Mouse (Mus musculus) CH12.LX (cell line): ENCODE data around the gene Gria1. TPM values are rescaled to one million over a fixed set of nuclear protein-coding genes. Genes with fewer than 3 reads are reported as not detected.

Experiments used
- DNase-seq: peaks from one replicate; pipeline ENCODE4 v3.0.0-alpha.2; 2013; ENCODE audit errors: extremely low read depth
- H3K27ac ChIP-seq: 2 replicates; pipeline ENCODE4 v1.5.1; 2012; ENCODE audit warnings: low read depth, mild to moderate bottlenecking, control low read depth, moderate library complexity; ENCODE audit not compliant: insufficient read depth
- H3K27me3 ChIP-seq: replicated peaks from 2 replicates; pipeline ENCODE3; 2012; ENCODE audit warnings: inconsistent platforms
- H3K36me3 ChIP-seq, 2 experiments: replicated peaks in 1 of 2; 2 replicates each; pipeline versions ENCODE3 to v1.6.1; 2012; ENCODE audit warnings: inconsistent platforms in 1 of 2, low read length in 1 of 2, mild to moderate bottlenecking in 1 of 2, mixed read lengths in 1 of 2, moderate library complexity in 1 of 2; ENCODE audit not compliant: control insufficient read depth in 1 of 2, insufficient read depth in 1 of 2
- H3K4me1 ChIP-seq, 2 experiments: 2 replicates each; pipeline ENCODE4 v1.6.1; 2012; ENCODE audit warnings: inconsistent platforms in 1 of 2, moderate library complexity in 1 of 2; ENCODE audit not compliant: insufficient read depth in 2 of 2, control insufficient read depth in 1 of 2
- H3K4me2 ChIP-seq: 2 replicates; pipeline ENCODE4 v1.6.1; 2012; ENCODE audit warnings: low read depth, mild to moderate bottlenecking, control low read depth; ENCODE audit not compliant: poor library complexity, insufficient read depth, severe bottlenecking
- H3K4me3 ChIP-seq, 3 experiments: fragments of 150-350 bp in 1 of 3; sonication (generic) in 1 of 3; replicated peaks in 1 of 3; 2 replicates each; pipeline versions ENCODE3 to v1.5.1; 2011 to 2012; ENCODE audit warnings: low read depth in 2 of 3, low read length in 2 of 3, mild to moderate bottlenecking in 2 of 3, moderate library complexity in 2 of 3, control low read depth in 1 of 3, improper control_type of control experiment in 1 of 3, inconsistent platforms in 1 of 3, mixed read lengths in 1 of 3; ENCODE audit not compliant: poor library complexity in 1 of 3
- H3K79me2 ChIP-seq: replicated peaks from 2 replicates; pipeline ENCODE4 v1.6.1; 2012; ENCODE audit warnings: mild to moderate bottlenecking, moderate library complexity; ENCODE audit not compliant: control insufficient read depth, poor library complexity, insufficient read depth, severe bottlenecking; ENCODE audit errors: extremely low read depth
- H3K9ac ChIP-seq: 2 replicates; pipeline ENCODE4 v1.6.1; 2012; ENCODE audit warnings: low read depth, mild to moderate bottlenecking, control low read depth, moderate library complexity; ENCODE audit not compliant: insufficient read depth
- H3K9me3 ChIP-seq: replicated peaks from 2 replicates; pipeline ENCODE3; 2012; ENCODE audit warnings: low read length, inconsistent platforms, mixed read lengths
- BHLHE40 ChIP-seq: IDR thresholded peaks from 2 replicates; pipeline ENCODE4 v1.6.1; 2011; ENCODE audit warnings: mild to moderate bottlenecking, low read depth, low read length, improper control_type of control experiment
- CTCF ChIP-seq, 2 experiments: IDR thresholded peaks in 1 of 2; conservative IDR thresholded peaks in 1 of 2; 2 replicates each; pipeline ENCODE4 v1.5.1; 2011 to 2012; ENCODE audit warnings: low read depth in 2 of 2, low read length in 2 of 2, improper control_type of control experiment in 1 of 2, inconsistent platforms in 1 of 2, mild to moderate bottlenecking in 1 of 2, moderate library complexity in 1 of 2
- ETS1 ChIP-seq: conservative IDR thresholded peaks from 2 replicates; pipeline ENCODE4 v1.6.1; 2012; ENCODE audit warnings: low read depth, mild to moderate bottlenecking, inconsistent platforms, low read length, improper control_type of control experiment, moderate library complexity
- GABPA ChIP-seq: IDR thresholded peaks from 2 replicates; pipeline ENCODE4 v1.6.1; 2012; ENCODE audit warnings: low read depth, low read length, improper control_type of control experiment, inconsistent platforms; ENCODE audit not compliant: insufficient replicate concordance
- HCFC1 ChIP-seq: IDR thresholded peaks from 2 replicates; pipeline ENCODE4 v1.6.1; 2012; ENCODE audit warnings: low read depth, mild to moderate bottlenecking, inconsistent platforms, low read length, improper control_type of control experiment
- JUND ChIP-seq: conservative IDR thresholded peaks from 2 replicates; pipeline ENCODE4 v1.6.1; 2011; ENCODE audit warnings: low read depth, low read length, improper control_type of control experiment
- KAT2A ChIP-seq: IDR thresholded peaks from 2 replicates; pipeline ENCODE4 v1.6.1; 2012; ENCODE audit warnings: low read length, improper control_type of control experiment, inconsistent platforms; ENCODE audit not compliant: insufficient replicate concordance
- MAFK ChIP-seq: IDR thresholded peaks from 2 replicates; pipeline ENCODE4 v1.6.1; 2011; ENCODE audit warnings: low read length, improper control_type of control experiment; ENCODE audit not compliant: insufficient replicate concordance
- MAZ ChIP-seq: IDR thresholded peaks from 2 replicates; pipeline ENCODE4 v1.6.1; 2012; ENCODE audit warnings: low read depth, mild to moderate bottlenecking, inconsistent platforms, low read length, improper control_type of control experiment, moderate library complexity
- MEF2A ChIP-seq: IDR thresholded peaks from 2 replicates; pipeline ENCODE4 v1.6.1; 2014; ENCODE audit warnings: low read depth, mild to moderate bottlenecking, inconsistent platforms, low read length, improper control_type of control experiment, borderline replicate concordance
- MXI1 ChIP-seq: IDR thresholded peaks from 2 replicates; pipeline ENCODE4 v1.6.1; 2011; ENCODE audit warnings: mild to moderate bottlenecking, low read depth, low read length, improper control_type of control experiment
- POLR2A ChIP-seq: IDR thresholded peaks from 2 replicates; pipeline ENCODE4 v1.6.1; 2011; ENCODE audit warnings: low read depth, mild to moderate bottlenecking, improper control_type of control experiment, low read length
- RAD21 ChIP-seq: IDR thresholded peaks from 2 replicates; pipeline ENCODE4 v1.6.1; 2011; ENCODE audit warnings: low read depth, mild to moderate bottlenecking, low read length, improper control_type of control experiment, moderate library complexity
- RCOR1 ChIP-seq: conservative IDR thresholded peaks from 2 replicates; pipeline ENCODE4 v1.6.1; 2012; ENCODE audit warnings: low read depth, mild to moderate bottlenecking, inconsistent platforms, low read length, improper control_type of control experiment
- SIN3A ChIP-seq: IDR thresholded peaks from 2 replicates; pipeline ENCODE4 v1.6.1; 2012; ENCODE audit warnings: low read length, improper control_type of control experiment, inconsistent platforms
- TBP ChIP-seq: conservative IDR thresholded peaks from 2 replicates; pipeline ENCODE4 v1.6.1; 2011; ENCODE audit warnings: low read depth, low read length, improper control_type of control experiment
- UBTF ChIP-seq: IDR thresholded peaks from 2 replicates; pipeline ENCODE4 v1.6.1; 2012; ENCODE audit warnings: low read depth, mild to moderate bottlenecking, inconsistent platforms, low read length, improper control_type of control experiment, moderate library complexity
- USF1 ChIP-seq: IDR thresholded peaks from 2 replicates; pipeline ENCODE4 v1.6.1; 2014; ENCODE audit warnings: low read depth, mild to moderate bottlenecking, inconsistent platforms, low read length, improper control_type of control experiment
- USF2 ChIP-seq: conservative IDR thresholded peaks from 2 replicates; pipeline ENCODE4 v1.6.1; 2011; ENCODE audit warnings: low read depth, low read length, improper control_type of control experiment
- ZMIZ1 ChIP-seq: IDR thresholded peaks from 2 replicates; pipeline ENCODE4 v1.6.1; 2012; ENCODE audit warnings: low read depth, mild to moderate bottlenecking, inconsistent platforms, low read length, improper control_type of control experiment
- ZNF384 ChIP-seq: IDR thresholded peaks from 2 replicates; pipeline ENCODE4 v1.6.1; 2012; ENCODE audit warnings: low read depth, low read length, improper control_type of control experiment, inconsistent platforms
- dilution Hi-C: fragments of 300-500 bp; cut with MboI; formaldehyde crosslinking; loops from 2 replicates; pipeline ENCODE4 v1.14.3; 2020; ENCODE audit warnings: low sequenced_read_pairs; ENCODE audit not compliant: extremely low pct_unique_long_range_greater_than_20kb, extremely low pct_ligation_motif_present
- in situ Hi-C: fragments of 300-500 bp; cut with MboI; formaldehyde crosslinking; loops from 3 replicates; pipeline ENCODE4 v1.14.3; 2019; ENCODE audit warnings: low sequenced_read_pairs, low pct_ligation_motif_present, low pct_unique_long_range_greater_than_20kb, mixed read lengths
- polyA plus RNA-seq: library from polyadenylated mRNA; unstranded; fragments of >175 nt; gene quantifications from 2 replicates; pipeline ENCODE4 v1.2.1, GENCODE M21; 2012; ENCODE audit warnings: low read depth; ENCODE audit not compliant: insufficient read length
- total RNA-seq, 2 experiments: library from RNA; depleted of rRNA; stranded (reverse); fragments of 300-350 nt in 1 of 2; fragments of >200 nt in 1 of 2; gene quantifications; 2 replicates each; pipeline ENCODE4 v1.2.3; 2012 to 2014

The Gria1 gene
- total and polyA plus RNA-seq, 3 experiments: under 0.01 to 0.49 (median 0.05) TPM

GRCm38 (mm10) chr11:57243835-57244234 lies 232.6 kb downstream of the Gria1 start (continued):
- TF ChIP-seq MEF2A (peak; percentile 74), USF2 (no peak), ZNF384 (peak; percentile 75), ETS1 (peak; percentile 49), MXI1 (no peak), TBP (no peak), ZMIZ1 (no peak), USF1 (no peak), CTCF (conservative IDR thresholded peaks at IDR 0.05 in 1 of 2, IDR thresholded peaks at IDR 0.05 in 1 of 2; ENCODE audit: low read depth in 2 of 2, low read length in 2 of 2) (no peak), GABPA (no peak), RCOR1 (no peak), POLR2A (no peak), SIN3A (peak; percentile 41; the same call in 1 of the 2 replicates), UBTF (no peak), HCFC1 (peak; percentile 27; the same call in 1 of the 2 replicates), MAFK (peak; percentile 67; the same call in 1 of the 2 replicates)

GRCm38 (mm10) chr11:57244543-57244942 lies 233.4 kb downstream of the Gria1 start:
- no peak for TF ChIP-seq POLR2A
- no peak for TF ChIP-seq KAT2A
- no peak for TF ChIP-seq BHLHE40
- TF ChIP-seq MEF2A: no peak
- in situ Hi-C loops (no loop called here), dilution Hi-C loops (no loop called here)
- H3K79me2 ChIP-seq: no peaks in the 10 kb centered on the region
- no peak overlapping the region for H3K9ac ChIP-seq
- no peak overlapping the region for H3K4me3 ChIP-seq
- H3K4me2 ChIP-seq: no peak overlapping the region
- H3K4me1 ChIP-seq: peaks cover 5 to 70% of the 10 kb centered on the region in 2 experiments; a peak in 3 of 4 replicates
- H3K36me3 ChIP-seq: no peaks in the 10 kb centered on the region
- H3K9me3 ChIP-seq: peaks cover 6% of the 10 kb centered on the region
- H3K27me3 ChIP-seq: no peaks in the 10 kb centered on the region
- no peak overlapping the region for H3K27ac ChIP-seq
- no peak for DNase-seq

- H3K9me3 ChIP-seq: peaks cover 4% of the 10 kb centered on the region
- H3K4me2 ChIP-seq: no peak overlapping the region
- DNase-seq: no peak
- dilution Hi-C loops (no loop called here), in situ Hi-C loops (no loop called here)
- peaks cover 3 to 34% of the 10 kb centered on the region in 2 experiments; a peak in 3 of 4 replicates for H3K4me1 ChIP-seq
- H3K4me3 ChIP-seq: no peak overlapping the region
- H3K27me3 ChIP-seq: no peaks in the 10 kb centered on the region
- H3K79me2 ChIP-seq: no peaks in the 10 kb centered on the region
- no peak overlapping the region for H3K27ac ChIP-seq
- TF ChIP-seq RAD21: no peak
- no peak for TF ChIP-seq MAZ
- no peak for TF ChIP-seq JUND
- H3K36me3 ChIP-seq: no peaks in the 10 kb centered on the region
- no peak overlapping the region for H3K9ac ChIP-seq
These were observed 237.7 kb downstream of the Gria1 start for GRCm38 (mm10) chr11:57248870-57249269.
